Mouse (Mus musculus) spleen, adult 2 months (tissue): ENCODE results near the gene Vmn1r55. TPM values are rescaled to one million over a fixed set of nuclear protein-coding genes. Genes with fewer than 3 reads are reported as not detected.
"Not testable (repeated sequence)": the region's sequence is repeated elsewhere in the genome, so short reads cannot be mapped to it uniquely, and the experiment has no call there.

Experiments
- DNase-seq, 2 experiments: peaks; one replicate each; pipeline versions ENCODE4 v3.0.0 to v3.0.0-alpha.2; 2012 to 2021; ENCODE audit warnings: low spot score in 2 of 2, low read depth in 1 of 2
- H3K27ac ChIP-seq: fragments of 200-500 bp; 2 replicates; pipeline ENCODE4 v1.5.1; 2012; ENCODE audit warnings: low read length, inconsistent platforms; ENCODE audit not compliant: insufficient read depth
- H3K27me3 ChIP-seq: fragments of 200-500 bp; 2 replicates; pipeline ENCODE4 v1.6.1; 2012; ENCODE audit warnings: mild to moderate bottlenecking, moderate library complexity, low read length, inconsistent platforms; ENCODE audit not compliant: control insufficient read depth, insufficient read depth
- H3K36me3 ChIP-seq: fragments of 200-500 bp; 2 replicates; pipeline ENCODE4 v1.6.1; 2012; ENCODE audit warnings: mild to moderate bottlenecking, low read length, inconsistent platforms; ENCODE audit not compliant: control insufficient read depth, insufficient read depth
- H3K4me1 ChIP-seq: fragments of 200-500 bp; 2 replicates; pipeline ENCODE4 v1.6.1; 2011; ENCODE audit warnings: inconsistent platforms; ENCODE audit not compliant: control insufficient read depth, insufficient read depth, insufficient read length
- H3K4me3 ChIP-seq: fragments of 200-500 bp; 2 replicates; pipeline ENCODE4 v1.5.1; 2011; ENCODE audit warnings: mild to moderate bottlenecking, inconsistent platforms; ENCODE audit not compliant: insufficient read depth, insufficient read length; ENCODE audit errors: extremely low read depth
- CTCF ChIP-seq: fragments of 200-500 bp; IDR thresholded peaks from 2 replicates; pipeline ENCODE4 v1.5.1; 2011; ENCODE audit warnings: mild to moderate bottlenecking, inconsistent platforms; ENCODE audit not compliant: insufficient read depth, insufficient read length, insufficient replicate concordance; ENCODE audit errors: extremely low read depth
- POLR2A ChIP-seq: fragments of 200-500 bp; IDR thresholded peaks from 2 replicates; pipeline ENCODE4 v1.6.1; 2011; ENCODE audit warnings: low read depth, low read length, inconsistent platforms
- WGBS: fragments of 180-500 bp; shearing (Covaris S2); methylation state at CpG from one replicate; pipeline ENCODE4 v1.1.7; 2018; 5-methylcytosine and 5-hydroxymethylcytosine counted together
- polyA plus RNA-seq: library from polyadenylated mRNA; depleted of rRNA; stranded (reverse); fragments of >200 nt; gene quantifications from 2 replicates; pipeline ENCODE4 v1.2.3, GENCODE M21; 2012; rRNA removed

Gene Vmn1r55
- polyA plus RNA-seq: not detected in 2 replicates

- H3K4me3 ChIP-seq, DNase-seq, H3K36me3 ChIP-seq, H3K27ac ChIP-seq, H3K4me1 ChIP-seq, H3K27me3 ChIP-seq: not testable (repeated sequence)
Observed at GRCm38 (mm10) chr7:5149570-5149969, at the start of gene Vmn1r55. Gene Vmn1r55, minus strand, starts transcription at chr7:5149670.

GRCm38 (mm10) chr7:5196647-5197046, 47.2 kb upstream of the Vmn1r55 start, which contains the start of gene Vmn1r56:
Gene Vmn1r56, minus strand, starts transcription at chr7:5196747.
- DNase-seq, H3K27me3 ChIP-seq, H3K4me3 ChIP-seq, H3K27ac ChIP-seq, H3K4me1 ChIP-seq, H3K36me3 ChIP-seq: not testable (repeated sequence)

- WGBS: 16% methylated on average over 42 of the region's 42 CpGs
Observed at GRCm38 (mm10) chr7:5125549-5126406, 23.7 kb downstream of the Vmn1r55 start, which contains the start of gene Rasl2-9. Gene Rasl2-9, minus strand, starts transcription at chr7:5125950.

GRCm38 (mm10) chr7:5125078-5125477, 24.4 kb downstream of the Vmn1r55 start:
- H3K4me1 ChIP-seq: 0 out of 2 replicates have a peak, but pooled peaks cover 2% of the 10 kb centered on the region
- no peak for TF ChIP-seq POLR2A
- TF ChIP-seq CTCF: no peak
- H3K36me3 ChIP-seq: no peaks in the 10 kb centered on the region
- DNase-seq: no peak
- 75% methylated on average over 8 of the region's 8 CpGs for WGBS
- H3K4me3 ChIP-seq: no peak overlapping the region
- H3K27ac ChIP-seq: no peak overlapping the region
- 0 out of 2 replicates have a peak, but pooled peaks cover 3% of the 10 kb centered on the region for H3K27me3 ChIP-seq

More at GRCm38 (mm10) chr7:5125549-5126406, 23.7 kb downstream of the Vmn1r55 start, which contains the start of gene Rasl2-9:
- 0 out of 2 replicates have a peak, but pooled peaks cover 2% of the 10 kb centered on the region for H3K4me1 ChIP-seq
- no peak for TF ChIP-seq POLR2A
- peak; percentile 78 for TF ChIP-seq CTCF
- H3K36me3 ChIP-seq: no peaks in the 10 kb centered on the region
- H3K4me3 ChIP-seq: peak within 1 kb of the TSS; percentile 60
- 0 out of 2 replicates have a peak, but pooled peaks cover 3% of the 10 kb centered on the region for H3K27me3 ChIP-seq
- peak within 1 kb of the TSS; percentile 42; the same call in 1 of the 2 replicates for H3K27ac ChIP-seq
- DNase-seq: peak; percentile 21 to 77

GRCm38 (mm10) chr7:5116850-5117249, 32.6 kb downstream of the Vmn1r55 start, which contains the start of gene Rfpl4:
Gene Rfpl4, minus strand, starts transcription at chr7:5116950.
- no peak within 1 kb of the TSS for H3K27ac ChIP-seq
- H3K4me1 ChIP-seq: no peaks in the 10 kb centered on the region
- 85% methylated on average over 3 of the region's 3 CpGs for WGBS
- H3K4me3 ChIP-seq: no peak within 1 kb of the TSS
- H3K36me3 ChIP-seq: no peaks in the 10 kb centered on the region
- H3K27me3 ChIP-seq: no peaks in the 10 kb centered on the region
- DNase-seq: no peak
- TF ChIP-seq CTCF (no peak), POLR2A (no peak)

- WGBS: 28% methylated on average over 3 of the region's 3 CpGs
- Histone ChIP-seq H3K36me3 (no peaks in the 10 kb centered on the region), H3K27ac (no peak overlapping the region), H3K4me1 (no peaks in the 10 kb centered on the region), H3K4me3 (no peak overlapping the region), H3K27me3 (no peaks in the 10 kb centered on the region)
- no peak for TF ChIP-seq POLR2A
- TF ChIP-seq CTCF: no peak
- DNase-seq: no peak
Observed at GRCm38 (mm10) chr7:5112701-5113100, 36.8 kb downstream of the Vmn1r55 start.

- no peak for DNase-seq
- 83% methylated on average over 8 of the region's 8 CpGs for WGBS
- Histone ChIP-seq H3K4me3 (no peak overlapping the region), H3K4me1 (no peaks in the 10 kb centered on the region), H3K36me3 (no peaks in the 10 kb centered on the region), H3K27me3 (no peaks in the 10 kb centered on the region), H3K27ac (no peak overlapping the region)
- TF ChIP-seq POLR2A (no peak), CTCF (no peak)
Observed at GRCm38 (mm10) chr7:5109301-5109700, 40.2 kb downstream of the Vmn1r55 start.
